Mouse (Mus musculus): ENCODE measurements around the gene Odf3.

DNA sequence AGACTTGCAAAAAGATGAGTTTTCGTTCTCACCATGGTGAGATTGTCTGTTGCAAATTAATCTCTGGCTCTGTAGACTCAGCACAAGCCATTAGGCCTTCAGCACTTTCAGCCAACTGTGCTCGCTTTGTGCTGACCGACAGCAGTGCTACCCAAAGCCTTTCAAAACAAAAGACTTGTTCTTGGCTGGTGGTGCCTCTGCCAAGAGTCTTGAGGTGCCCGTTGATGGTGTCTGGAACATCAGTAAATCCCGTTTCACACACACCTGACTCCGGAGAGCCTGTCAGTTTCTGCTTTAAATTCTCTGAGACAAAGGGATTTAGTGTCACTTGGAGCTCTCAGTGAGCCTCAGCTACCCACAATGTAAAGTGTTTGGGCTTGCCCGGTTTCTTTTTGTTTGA is 46.4 kb downstream of the Odf3 start:
- TF ChIP-seq GATA1 (IDR thresholded peaks at IDR 0.05; ENCODE audit: low read length) (no peak), TAL1 (IDR thresholded peaks at IDR 0.05; ENCODE audit: low read length) (no peak)
